Mouse (Mus musculus) intestine, embryonic 14.5 days (tissue): Measurements from ENCODE around the gene Pmpca. TPM values are rescaled to one million over a fixed set of nuclear protein-coding genes. Genes with fewer than 3 reads are reported as not detected.

Source experiments
- ATAC-seq: fragments of 200-750 bp; cut with Nextera tagmentation; replicated peaks from 2 replicates; pipeline ENCODE4 v1.8.0; 2017; ENCODE audit warnings: low read depth, moderate number of reproducible peaks, moderate TSS enrichment, moderate library complexity; ENCODE audit not compliant: low FRiP score, low TSS enrichment
- DNase-seq: peaks from one replicate; pipeline ENCODE4 v3.0.0-alpha.2; 2018; ENCODE audit warnings: low spot score
- H3K27ac ChIP-seq: fragments of 300-500 bp; sonication (generic); 2 replicates; pipeline ENCODE4 v1.5.1; 2014; ENCODE audit warnings: low read depth, mild to moderate bottlenecking, control low read depth
- H3K27me3 ChIP-seq: fragments of 300-500 bp; sonication (generic); replicated peaks from 2 replicates; pipeline ENCODE4 v1.6.1; 2014; ENCODE audit warnings: low read length, control low read depth; ENCODE audit not compliant: control insufficient read depth, insufficient read depth
- H3K36me3 ChIP-seq: fragments of 300-500 bp; sonication (generic); 2 replicates; pipeline ENCODE4 v1.6.1; 2014; ENCODE audit warnings: low read length, control low read depth; ENCODE audit not compliant: control insufficient read depth, insufficient read depth
- H3K4me1 ChIP-seq: fragments of 300-500 bp; sonication (generic); replicated peaks from 2 replicates; pipeline ENCODE4 v1.6.1; 2014; ENCODE audit warnings: low read length, control low read depth, mixed read lengths; ENCODE audit not compliant: control insufficient read depth, insufficient read depth
- H3K4me2 ChIP-seq: fragments of 300-500 bp; sonication (generic); 2 replicates; pipeline ENCODE4 v1.6.1; 2014; ENCODE audit warnings: low read length
- H3K4me3 ChIP-seq: fragments of 300-500 bp; sonication (generic); 2 replicates; pipeline ENCODE4 v1.5.1; 2014; ENCODE audit warnings: low read depth, low read length, control low read depth, mixed read lengths
- H3K9ac ChIP-seq: fragments of 300-500 bp; sonication (generic); 2 replicates; pipeline ENCODE4 v1.6.1; 2014; ENCODE audit warnings: mild to moderate bottlenecking, low read length
- H3K9me3 ChIP-seq: fragments of 300-500 bp; sonication (generic); 2 replicates; pipeline ENCODE4 v1.6.1; 2016; ENCODE audit warnings: low read length, control low read depth; ENCODE audit not compliant: control insufficient read depth
- WGBS: fragments of 180-500 bp; shearing (Covaris S2); extraction: QIAGEN DNeasy Blood & Tissue Kit; methylation state at CpG from one replicate; pipeline ENCODE4 v1.1.7; 2014; 5-methylcytosine and 5-hydroxymethylcytosine counted together
- polyA plus RNA-seq: library from polyadenylated mRNA; unstranded; fragments of >200 nt; fragmentation: Nextera tagmentation; extraction: Ambion mirVana; gene quantifications from 2 replicates; pipeline ENCODE4 v1.2.1, GENCODE M21; 2014

The Pmpca gene
- polyA plus RNA-seq, 1 experiment from 2014 or later = 90.2 TPM

GRCm38 (mm10) chr2:26442843-26443242, 53.7 kb downstream of the Pmpca start:
- ATAC-seq = no peak
- H3K4me1 ChIP-seq = peaks cover 24% of the 10 kb centered on the region
- no peaks in the 10 kb centered on the region for H3K9me3 ChIP-seq
- H3K27ac ChIP-seq = no peak overlapping the region
- H3K4me2 ChIP-seq = no peak overlapping the region
- peaks cover 40% of the 10 kb centered on the region for H3K36me3 ChIP-seq
- 88% methylated on average over 1 of the region's 1 CpGs for WGBS
- no peak overlapping the region for H3K9ac ChIP-seq
- no peak overlapping the region for H3K4me3 ChIP-seq
- no peaks in the 10 kb centered on the region for H3K27me3 ChIP-seq
- DNase-seq = no peak

DNA sequence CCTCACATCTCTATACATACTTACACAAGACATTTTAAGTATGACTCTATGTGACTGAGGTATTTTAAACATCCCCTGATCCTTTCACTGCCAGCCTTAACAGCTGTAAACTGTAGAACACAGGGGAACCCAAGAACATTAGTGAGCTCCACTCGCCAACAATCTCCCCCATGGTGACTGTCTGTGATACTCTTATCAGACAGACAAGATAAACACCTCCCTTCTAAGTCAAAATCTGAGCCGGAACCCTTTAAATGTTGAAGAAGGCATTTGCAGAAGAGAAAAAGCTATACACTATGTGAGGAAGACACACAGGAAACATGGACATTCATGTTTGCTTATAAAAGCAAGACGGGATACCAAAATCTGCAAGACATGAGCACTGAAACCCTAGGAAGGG, 54.7 kb downstream of the Pmpca start:
- Histone ChIP-seq H3K36me3 (peaks cover 30% of the 10 kb centered on the region), H3K4me1 (peaks cover 24% of the 10 kb centered on the region), H3K4me2 (peak overlapping the region; percentile 97), H3K9ac (peak overlapping the region; percentile 75), H3K4me3 (peak overlapping the region; percentile 95), H3K27ac (no peak overlapping the region), H3K9me3 (no peaks in the 10 kb centered on the region), H3K27me3 (no peaks in the 10 kb centered on the region)
- DNase-seq (no peak), ATAC-seq (no peak)
- 24% methylated on average over 3 of the region's 3 CpGs for WGBS

DNA sequence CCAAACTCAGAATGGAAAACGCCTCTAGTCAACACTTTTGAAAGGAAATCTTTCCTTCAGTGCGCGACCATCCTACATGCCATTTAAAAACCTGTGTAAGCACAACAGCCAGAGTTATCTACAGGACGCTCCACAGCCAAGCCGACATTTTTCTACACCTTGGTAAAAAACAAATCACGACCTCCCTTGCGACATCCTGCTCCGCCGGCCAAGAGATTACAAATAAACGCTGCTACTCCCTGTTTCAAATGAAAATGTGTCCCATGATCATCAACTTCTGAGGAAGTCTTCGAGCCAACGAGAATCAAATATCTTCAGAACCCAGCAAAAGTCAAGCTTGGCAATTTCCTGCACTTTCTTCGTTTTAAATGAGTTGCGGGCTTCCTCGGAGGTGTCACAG, 55.2 kb downstream of the Pmpca start:
- H3K36me3 ChIP-seq = peaks cover 25% of the 10 kb centered on the region
- ATAC-seq (no peak), DNase-seq (no peak)
- H3K4me3 ChIP-seq = peak overlapping the region; percentile 95
- H3K27me3 ChIP-seq = no peaks in the 10 kb centered on the region
- peak overlapping the region; percentile 97 for H3K4me2 ChIP-seq
- H3K9ac ChIP-seq = peak overlapping the region; percentile 75
- peaks cover 24% of the 10 kb centered on the region for H3K4me1 ChIP-seq
- 3% methylated on average over 15 of the region's 15 CpGs for WGBS
- no peaks in the 10 kb centered on the region for H3K9me3 ChIP-seq
- H3K27ac ChIP-seq = peak overlapping the region; percentile 83

DNA sequence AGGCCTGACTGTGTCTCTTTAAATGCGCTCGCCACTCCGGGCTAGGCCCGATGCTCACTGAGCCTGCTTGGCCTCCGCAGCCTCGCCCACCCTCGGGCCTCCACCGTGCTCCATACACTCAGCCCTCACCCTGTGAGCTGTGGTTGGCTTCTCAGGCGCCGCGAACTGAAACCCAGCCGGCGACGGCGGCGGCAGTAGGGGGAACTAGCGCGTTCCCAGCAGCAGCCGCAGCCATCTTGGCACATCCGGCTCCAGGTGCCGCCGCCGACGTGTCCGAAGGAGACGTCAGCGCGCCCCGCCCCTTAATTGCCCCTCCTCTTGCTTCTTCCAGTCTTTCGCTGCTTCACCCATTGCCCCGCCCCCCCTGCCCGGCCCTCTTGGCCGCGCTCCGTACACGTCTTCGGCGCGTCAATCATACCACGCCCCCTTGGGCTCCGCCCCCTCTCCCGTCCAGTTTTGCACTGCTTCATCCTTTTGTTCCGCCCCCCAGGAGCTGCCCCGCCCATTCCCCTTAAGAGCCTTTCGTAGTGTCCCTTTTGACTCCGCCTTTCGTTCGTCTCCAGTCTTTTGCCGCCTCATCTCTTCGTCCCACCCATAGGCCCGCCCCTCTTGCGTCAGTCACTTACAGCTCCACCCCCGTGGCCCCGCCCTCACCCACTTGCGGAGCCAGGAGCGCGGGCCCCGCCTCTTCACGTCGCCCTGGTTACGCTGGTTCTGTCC, 56.0 kb downstream of the Pmpca start, which contains the start of gene Sec16a:
Gene Sec16a (minus strand): TSS at position 271 of the 720 bp plus-strand sequence.
- DNase-seq = peak; percentile 99
- Histone ChIP-seq H3K27me3 (no peaks in the 10 kb centered on the region), H3K4me3 (peak within 1 kb of the TSS; percentile 95), H3K4me1 (peaks cover 24% of the 10 kb centered on the region), H3K27ac (peak within 1 kb of the TSS; percentile 83), H3K36me3 (peaks cover 18% of the 10 kb centered on the region), H3K9me3 (no peaks in the 10 kb centered on the region), H3K9ac (peak within 1 kb of the TSS; percentile 75), H3K4me2 (peak within 1 kb of the TSS; percentile 97)
- WGBS = under 1% methylated on average over 60 of the region's 61 CpGs
- peak; percentile 92 for ATAC-seq

- Histone ChIP-seq H3K27ac (peak overlapping the region; percentile 80), H3K9ac (peak overlapping the region; percentile 53), H3K36me3 (peaks cover 10% of the 10 kb centered on the region), H3K27me3 (no peaks in the 10 kb centered on the region), H3K4me3 (peak overlapping the region; percentile 95), H3K4me1 (peaks cover 24% of the 10 kb centered on the region), H3K4me2 (peak overlapping the region; percentile 93), H3K9me3 (no peaks in the 10 kb centered on the region)
- peak; percentile 92 for ATAC-seq
- peak; percentile 99 for DNase-seq
- under 1% methylated on average over 44 of the region's 44 CpGs for WGBS
Measured at GRCm38 (mm10) chr2:26445666-26446445, 56.7 kb downstream of the Pmpca start.

GRCm38 (mm10) chr2:26446671-26447070, 57.5 kb downstream of the Pmpca start:
- peaks cover 2% of the 10 kb centered on the region for H3K36me3 ChIP-seq
- DNase-seq (no peak), ATAC-seq (no peak)
- no peak overlapping the region for H3K27ac ChIP-seq
- H3K4me3 ChIP-seq = peak overlapping the region; percentile 95
- no peaks in the 10 kb centered on the region for H3K27me3 ChIP-seq
- H3K4me2 ChIP-seq = peak overlapping the region; percentile 93
- peaks cover 24% of the 10 kb centered on the region for H3K4me1 ChIP-seq
- H3K9ac ChIP-seq = peak overlapping the region; percentile 53
- no peaks in the 10 kb centered on the region for H3K9me3 ChIP-seq
- 72% methylated on average over 4 of the region's 4 CpGs for WGBS

Other genes starting within 250 kb of the Pmpca start
- not detected in 2 replicates for gene Lhx3, start 181.1 kb upstream of the Pmpca start, polyA plus RNA-seq
- gene Qsox2, start 151.8 kb upstream of the Pmpca start, polyA plus RNA-seq = 23.4 and 24.6 TPM in 2 replicates
- gene Ccdc187, start 94.8 kb upstream of the Pmpca start, polyA plus RNA-seq = 0.50 and 0.51 TPM in 2 replicates
- gene Gpsm1, start 73.8 kb upstream of the Pmpca start, polyA plus RNA-seq = 23.4 and 26.7 TPM in 2 replicates
- gene Dnlz, start 37.2 kb upstream of the Pmpca start, polyA plus RNA-seq = 25.4 and 29.2 TPM in 2 replicates
- gene Card9, start 28.4 kb upstream of the Pmpca start, polyA plus RNA-seq = 1.0 and 1.1 TPM in 2 replicates
- gene Snapc4, start 8.7 kb upstream of the Pmpca start, polyA plus RNA-seq = 30.4 and 31.1 TPM in 2 replicates
- gene Entr1, start within 50 bp of the Pmpca start, polyA plus RNA-seq = 96.2 and 101 TPM in 2 replicates
- gene Inpp5e, start 19.9 kb downstream of the Pmpca start, polyA plus RNA-seq = 18.4 and 22.8 TPM in 2 replicates
- 33.7 and 39.8 TPM in 2 replicates for gene Sec16a, start 55.9 kb downstream of the Pmpca start, polyA plus RNA-seq
- gene Notch1, start 127.3 kb downstream of the Pmpca start, polyA plus RNA-seq = 21.6 and 24.3 TPM in 2 replicates
- 129 and 135 TPM in 2 replicates for gene Egfl7, start 190.7 kb downstream of the Pmpca start, polyA plus RNA-seq
- gene Gm20532, start 197.3 kb downstream of the Pmpca start, polyA plus RNA-seq = not detected in 2 replicates
- 47.5 and 53.8 TPM in 2 replicates for gene Agpat2, start 215.1 kb downstream of the Pmpca start, polyA plus RNA-seq
- 39.7 and 41.3 TPM in 2 replicates for gene Fam69b, start 239.1 kb downstream of the Pmpca start, polyA plus RNA-seq